Mouse (Mus musculus) spleen, embryonic (tissue): Measurements from ENCODE around the gene Slc35d1.

ENCODE experiments used
- CTCF ChIA-PET: fragments of 350-600 bp; sonication (Branson Sonifier 250); formaldehyde crosslinking; loops from one replicate; lab custom pipeline; 2022; lab: Charles Lee

The Slc35d1 gene

GRCm38 (mm10) chr4:103214925-103215820, at the start of gene Slc35d1:
Slc35d1 (minus strand) TSS chr4:103215164.
- CTCF ChIA-PET, result interaction anchor here (1.0 kb wide), 1 partner anchor 11 kb away, joined by 3 read pairs; no protein-coding TSS in a partner anchor

GRCm38 (mm10) chr4:103263812-103264396, 48.9 kb upstream of the Slc35d1 start:
- CTCF ChIA-PET, result no interaction called here

GRCm38 (mm10) chr4:103263378-103263777, 48.4 kb upstream of the Slc35d1 start:
- CTCF ChIA-PET, result no interaction called here

GRCm38 (mm10) chr4:103258817-103259216, 43.9 kb upstream of the Slc35d1 start:
- CTCF ChIA-PET, result interaction anchor here (0.6 kb wide), 1 partner anchor 1808 kb away, joined by 3 read pairs; no protein-coding TSS in a partner anchor

- CTCF ChIA-PET, result no interaction called here
Observed at GRCm38 (mm10) chr4:103253846-103254245, 38.9 kb upstream of the Slc35d1 start.

GRCm38 (mm10) chr4:103249436-103250085, 34.6 kb upstream of the Slc35d1 start:
- CTCF ChIA-PET, result no interaction called here

- CTCF ChIA-PET, result interaction anchor here (0.6 to 0.7 kb wide), 2 partner anchors 66 to 332 kb away, joined by 3 read pairs; partner anchors contain the start of gene Oma1
Observed at GRCm38 (mm10) chr4:103247813-103248212, 32.8 kb upstream of the Slc35d1 start.

- CTCF ChIA-PET, result interaction anchor here (0.6 to 0.7 kb wide), 2 partner anchors 67 to 333 kb away, joined by 3 read pairs; partner anchors contain the start of gene Oma1
Observed at GRCm38 (mm10) chr4:103247249-103247648, 32.3 kb upstream of the Slc35d1 start.

- CTCF ChIA-PET, result no interaction called here
Observed at GRCm38 (mm10) chr4:103232156-103232555, 17.2 kb upstream of the Slc35d1 start.

- CTCF ChIA-PET, result no interaction called here
Observed at GRCm38 (mm10) chr4:103222854-103223253, 7.9 kb upstream of the Slc35d1 start.

GRCm38 (mm10) chr4:103221789-103222188, 6.8 kb upstream of the Slc35d1 start:
- CTCF ChIA-PET, result no interaction called here

GRCm38 (mm10) chr4:103219011-103219410, 4.0 kb upstream of the Slc35d1 start:
- CTCF ChIA-PET, result no interaction called here

- CTCF ChIA-PET, result no interaction called here
Observed at GRCm38 (mm10) chr4:103216046-103216445, 1.1 kb upstream of the Slc35d1 start.

- CTCF ChIA-PET, result interaction anchor here (1.0 kb wide), 1 partner anchor 11 kb away, joined by 3 read pairs; no protein-coding TSS in a partner anchor
Observed at GRCm38 (mm10) chr4:103214498-103214924, 453 bp downstream of the Slc35d1 start.

GRCm38 (mm10) chr4:103213859-103214497, 986 bp downstream of the Slc35d1 start:
- CTCF ChIA-PET, result no interaction called here

GRCm38 (mm10) chr4:103208553-103208952, 6.4 kb downstream of the Slc35d1 start:
- CTCF ChIA-PET, result interaction anchor here (0.5 kb wide), 1 partner anchor 19 kb away, joined by 4 read pairs; no protein-coding TSS in a partner anchor

- CTCF ChIA-PET, result interaction anchor here (0.5 to 0.6 kb wide), 2 partner anchors 9 to 11 kb away, joined by 3 read pairs; partner anchors contain the start of gene Slc35d1
Observed at GRCm38 (mm10) chr4:103203646-103204045, 11.3 kb downstream of the Slc35d1 start.

- CTCF ChIA-PET, result no interaction called here
Observed at GRCm38 (mm10) chr4:103200046-103200445, 14.9 kb downstream of the Slc35d1 start.

GRCm38 (mm10) chr4:103199086-103199485, 15.9 kb downstream of the Slc35d1 start:
- CTCF ChIA-PET, result no interaction called here

GRCm38 (mm10) chr4:103197401-103197800, 17.6 kb downstream of the Slc35d1 start:
- CTCF ChIA-PET, result no interaction called here

GRCm38 (mm10) chr4:103192421-103192820, 22.5 kb downstream of the Slc35d1 start:
- CTCF ChIA-PET, result no interaction called here
